15 mouse cellular contexts compared by ENCODE assay signal in genomic region chr1:83315146-83315545, GRCm38 (mm10).
DNase-seq lines count a peak whose midpoint lies in the region.
"Had no signal": no experiment of that assay in that cellular context is flagged by ENCODE, and none has a peak within 500 bp of the region (broad histone marks: within the 10 kb centered on the region; RNA-seq: fewer than 3 reads in every experiment).

No protein-coding gene starts in this region.

- peak; percentile 2 for DNase-seq in gastrocnemius, postnatal 10 days
- no peak for DNase-seq in gastrocnemius, adult 8-10 months (ENCODE audit: low spot score in 2 of 2)
- peak; percentile 53 for DNase-seq in brain, adult 2 months (ENCODE audit: low read depth, low spot score)
- peak; percentile 58 to 64 for DNase-seq in cerebellum, adult 18-20 months
- peak; percentile 29 to 66 for DNase-seq in cerebellum, postnatal 14 days
- no peak for DNase-seq in thymus, adult 18-20 months
- DNase-seq in layer of hippocampus, adult 18-20 months (ENCODE audit: low spot score in 2 of 2) = no peak
- DNase-seq: gastrocnemius, adult 2 months; kidney, postnatal 36 days; layer of hippocampus, adult 9-11 months; lung, adult 18-20 months; lung, postnatal 10 days; retina, postnatal 1 day; right cerebral cortex, postnatal 25 days; spleen, adult 18-20 months had no signal

Comparison
In these comparisons a context has a peak if more than half of its experiments do, and no peak if none do; other contexts are left out.
1. DNase-seq: peak in gastrocnemius, postnatal 10 days (single experiment), brain, adult 2 months (single experiment), cerebellum, adult 18-20 months (2 of 2) and cerebellum, postnatal 14 days (2 of 2); none in gastrocnemius, adult 8-10 months (0 of 2), thymus, adult 18-20 months (0 of 2) and layer of hippocampus, adult 18-20 months (0 of 2).